Mouse (Mus musculus): ENCODE results near the gene Stk36.

The Stk36 gene

DNA sequence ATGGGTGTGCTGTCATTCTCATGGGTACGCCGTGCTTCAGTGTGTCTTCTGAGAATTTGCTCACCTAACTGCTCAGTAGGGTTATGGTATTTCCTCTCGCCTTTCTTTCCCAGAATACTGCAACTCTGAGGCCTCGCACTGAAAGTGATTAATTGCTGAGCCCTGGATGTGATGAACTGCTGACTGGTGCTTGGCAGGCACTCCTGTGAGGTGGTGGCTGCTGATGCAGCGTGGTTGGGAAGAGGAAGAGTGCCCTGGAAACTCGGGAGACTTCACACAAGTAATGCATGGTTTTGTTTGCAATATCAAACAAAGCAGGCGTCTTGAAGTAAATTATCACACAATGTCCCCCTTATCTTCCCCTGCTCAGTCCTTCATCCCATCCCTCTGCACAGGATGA, 71.5 kb downstream of the Stk36 start:
- DNase-seq, result no peak

DNA sequence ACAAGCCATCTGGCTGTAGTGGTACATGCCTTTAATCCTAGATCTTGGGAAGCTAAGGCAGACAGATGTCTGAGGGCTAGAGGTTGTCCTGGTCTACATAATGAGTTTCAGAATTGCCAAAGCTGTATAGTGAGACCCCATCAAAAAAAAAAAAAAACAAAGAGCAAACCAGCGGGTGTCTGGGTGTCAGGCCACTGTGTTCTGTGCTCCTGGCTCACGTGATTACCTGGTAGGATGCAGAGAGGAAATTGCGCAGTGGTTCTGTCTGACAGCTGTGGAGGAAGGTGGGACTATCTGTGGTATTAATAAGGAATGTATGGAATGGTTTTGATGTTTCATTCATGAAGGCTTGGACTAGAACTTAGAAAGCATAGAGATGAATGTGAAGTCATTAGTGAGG, 75.6 kb downstream of the Stk36 start:
- no peak for DNase-seq

DNA sequence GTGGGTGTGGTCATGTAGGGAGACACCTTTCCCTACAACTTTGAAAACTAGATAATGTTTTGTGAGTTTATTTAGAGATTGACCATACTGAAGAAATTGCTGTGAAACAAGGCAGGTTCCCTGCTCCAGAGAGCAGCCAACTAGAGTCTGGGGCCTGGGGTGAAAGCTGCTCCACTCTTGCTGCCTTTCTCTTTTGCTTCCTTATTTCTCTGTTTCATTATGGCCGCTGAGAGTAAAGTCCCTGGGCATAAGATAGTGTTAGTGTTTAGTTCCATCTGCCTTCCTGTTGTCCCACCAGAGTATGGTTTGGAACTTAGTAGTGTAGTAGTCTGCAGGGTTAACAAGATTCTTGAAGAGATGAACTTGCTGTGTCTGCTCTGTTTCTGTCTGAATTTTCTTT, 76.6 kb downstream of the Stk36 start:
- no peak for DNase-seq
